Mouse (Mus musculus) left cerebral cortex, postnatal 14 days (tissue): ENCODE results near the gene Dazl. TPM values are rescaled to one million over a fixed set of nuclear protein-coding genes. Genes with fewer than 3 reads are reported as not detected.

Experiments
- DNase-seq, 2 experiments: peaks; one replicate each; pipeline ENCODE4 v3.0.0; 2021 to 2022; ENCODE audit warnings: low spot score in 2 of 2, mixed read lengths in 1 of 2
- intact Hi-C: fragments of 180-260 bp; cut with DNase I; formaldehyde crosslinking; loops from one replicate; pipeline ENCODE4 v1.15.1; 2025
- long read RNA-seq, 2 experiments: library from polyadenylated mRNA; stranded (forward); transcript quantifications; one replicate each; pipeline ENCODE4 v2.0.0; 2021
- total RNA-seq, 2 experiments: library from RNA; stranded (reverse); gene quantifications; 2 replicates each; pipeline ENCODE4 v1.2.3; 2021

Dazl gene
- total RNA-seq, result 1 to 10 TPM; 2.9 to 3.6 TPM
- long read RNA-seq, experiment 1, partial matches to known transcripts, result 0 of 3 reads
- long read RNA-seq, experiment 1, other reads (novel, unspliced or antisense), result 2 of 3 reads
- long read RNA-seq, experiment 2, transcript Dazl-204 (11 exons, 2,820 nt), result major isoform, 6 of 9 reads
- long read RNA-seq, experiment 2, partial matches to known transcripts, result 0 of 9 reads
- long read RNA-seq, experiment 2, other reads (novel, unspliced or antisense), result 3 of 9 reads

GRCm38 (mm10) chr17:50293241-50293731, at the start of gene Dazl:
Gene Dazl, minus strand, starts transcription at chr17:50293636.
- no peak for DNase-seq
- intact Hi-C loops, result loop anchor here (5.0 kb wide), 1 partner anchor 334 kb away; no protein-coding TSS in a partner anchor

GRCm38 (mm10) chr17:50341850-50342544, 48.6 kb upstream of the Dazl start:
- intact Hi-C loops, result no loop called here
- no peak for DNase-seq

DNA sequence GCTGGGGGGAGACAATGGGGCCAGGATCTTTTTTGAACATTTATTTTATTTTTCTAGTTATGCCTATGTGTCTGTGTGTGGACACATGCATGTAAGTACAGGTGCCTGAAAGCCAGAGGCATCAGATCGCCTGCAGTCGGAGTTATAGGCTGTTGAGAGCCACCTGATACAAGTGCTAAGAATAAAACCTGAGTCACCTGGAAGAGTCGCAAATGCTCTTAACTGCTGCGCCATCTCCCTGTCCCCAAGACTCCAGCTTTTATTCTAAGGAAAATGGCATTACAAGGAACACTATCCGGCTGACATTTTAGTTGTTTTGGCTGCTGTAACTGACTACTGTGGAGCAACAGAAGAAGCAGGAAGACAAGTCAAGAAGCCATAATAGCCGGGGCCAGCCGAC, 45.5 kb upstream of the Dazl start:
- DNase-seq, result no peak
- intact Hi-C loops, result no loop called here

GRCm38 (mm10) chr17:50335776-50336175, 42.3 kb upstream of the Dazl start:
- intact Hi-C loops, result no loop called here
- no peak for DNase-seq

- intact Hi-C loops, result no loop called here
- no peak for DNase-seq
These were observed 41.3 kb upstream of the Dazl start for GRCm38 (mm10) chr17:50334694-50335093.

DNA sequence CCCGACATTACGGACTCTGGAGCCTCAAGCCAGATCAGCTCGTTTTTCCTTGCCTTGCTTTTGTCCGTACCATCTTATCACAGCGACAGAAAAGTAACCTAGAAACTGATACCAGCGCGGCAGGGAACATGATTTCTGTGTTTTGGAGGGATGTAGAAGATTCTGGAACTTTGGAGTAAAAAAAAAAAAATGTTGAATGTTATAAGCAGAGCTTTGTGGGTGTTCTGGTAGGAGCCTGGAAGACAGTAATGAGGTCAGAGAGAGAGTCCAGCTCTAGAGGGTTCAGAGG, 38.5 kb upstream of the Dazl start:
- intact Hi-C loops, result no loop called here
- no peak for DNase-seq

GRCm38 (mm10) chr17:50331171-50332011, 38.0 kb upstream of the Dazl start:
- intact Hi-C loops, result no loop called here

GRCm38 (mm10) chr17:50330245-50330644, 36.8 kb upstream of the Dazl start:
- intact Hi-C loops, result no loop called here
- DNase-seq, result no peak

More at GRCm38 (mm10) chr17:50331171-50332011, 38.0 kb upstream of the Dazl start:
- DNase-seq, result no peak

DNA sequence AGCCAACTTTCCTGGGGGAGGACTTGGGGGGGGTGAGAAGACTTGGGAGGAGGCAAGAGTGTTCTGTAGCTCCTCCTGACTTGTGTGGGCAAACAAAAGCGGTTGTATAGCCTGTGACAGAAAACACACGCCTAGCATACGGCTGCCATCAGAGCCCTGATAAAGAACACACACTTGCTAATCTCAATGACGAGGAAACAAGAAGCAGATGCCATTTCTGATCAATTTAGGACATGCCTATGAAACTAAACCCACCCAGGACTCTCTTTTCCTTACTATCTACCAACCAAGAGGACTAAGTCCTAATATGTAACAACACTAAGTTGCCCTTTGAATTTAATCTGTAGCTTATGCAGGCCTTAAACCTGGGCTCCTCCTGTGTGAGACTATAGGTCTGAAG, 31.2 kb upstream of the Dazl start:
- DNase-seq, result no peak
- intact Hi-C loops, result no loop called here

- DNase-seq, result no peak
- intact Hi-C loops, result no loop called here
These were observed 25.4 kb upstream of the Dazl start for GRCm38 (mm10) chr17:50318810-50319209.

DNA sequence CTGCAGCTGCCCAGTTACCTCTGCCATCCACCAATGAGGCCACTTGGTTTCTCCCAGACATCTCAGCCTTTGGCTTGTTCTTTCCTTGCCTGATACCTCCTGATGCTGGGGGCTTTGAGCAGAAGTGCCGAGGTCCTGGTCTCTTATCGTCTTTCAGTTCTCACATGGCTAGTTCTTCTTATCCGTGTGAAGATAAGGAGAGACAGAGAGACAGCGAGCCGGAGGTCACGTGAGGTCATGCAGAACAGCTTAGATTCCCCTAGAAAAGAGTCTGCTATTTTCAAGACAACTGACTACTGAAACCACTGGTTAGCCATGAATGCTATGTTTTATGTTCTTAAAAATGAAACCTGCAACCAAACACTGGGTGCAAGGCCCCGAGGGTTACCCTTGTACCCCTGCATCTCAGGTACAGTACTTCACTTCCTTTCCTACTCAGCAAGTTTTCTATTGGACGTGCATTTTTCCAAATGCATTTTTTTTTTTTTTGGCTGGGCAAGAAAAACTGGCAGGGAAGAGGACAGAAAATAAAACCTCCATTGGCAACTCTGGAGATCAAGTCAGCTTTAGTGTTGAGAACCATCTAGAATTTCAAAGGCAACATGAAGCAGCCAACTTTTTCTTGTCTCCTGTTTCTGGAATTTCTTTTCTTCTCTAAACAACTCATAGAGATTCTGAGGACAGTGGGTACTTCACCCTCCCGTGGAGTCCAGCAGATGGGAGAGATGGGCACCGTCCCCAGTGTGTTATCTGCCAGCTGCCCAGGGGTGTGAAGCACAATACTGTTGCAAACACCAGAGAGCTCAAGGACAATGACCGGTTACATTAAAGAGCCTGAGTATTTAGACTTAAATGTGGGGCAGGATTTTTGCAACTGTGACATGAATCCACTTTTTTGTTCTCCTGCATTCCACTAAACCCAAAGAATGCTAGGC, 23.0 kb upstream of the Dazl start:
- no peak for DNase-seq
- intact Hi-C loops, result no loop called here

DNA sequence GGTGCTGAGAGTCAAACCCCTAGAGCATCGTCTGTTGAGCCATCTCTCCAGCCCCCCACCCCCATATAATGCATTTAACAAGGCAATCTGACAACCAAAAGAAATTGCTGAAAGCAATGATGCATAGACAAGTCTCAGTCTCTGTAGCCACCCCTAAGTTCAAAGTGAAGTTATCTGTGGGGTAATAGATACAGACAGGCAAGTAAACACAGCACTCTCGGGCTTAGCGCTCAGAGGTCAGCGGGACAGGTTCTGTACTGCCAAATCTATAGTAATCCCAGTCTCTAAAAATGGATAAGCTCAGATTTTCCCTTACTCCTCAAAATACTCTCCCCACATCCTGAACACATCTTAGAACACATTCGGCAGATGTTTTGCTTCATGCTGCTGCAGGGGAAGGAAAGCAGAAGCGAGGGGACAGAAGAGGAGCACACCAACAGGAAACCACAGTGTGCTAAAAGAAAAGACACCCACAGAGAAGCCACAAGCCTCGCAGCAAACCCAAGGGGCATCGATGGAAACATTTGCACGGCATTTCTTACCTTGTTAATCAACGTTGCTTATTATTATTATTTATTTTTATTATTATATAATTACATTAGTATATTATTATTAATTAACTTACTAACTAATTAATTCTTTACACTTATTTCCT, 16.8 kb upstream of the Dazl start:
- DNase-seq, result no peak

GRCm38 (mm10) chr17:50309512-50310072, 16.2 kb upstream of the Dazl start:
- intact Hi-C loops, result no loop called here
- peak in 1 of 2 experiments; percentile 28 for DNase-seq

More for the DNA sequence above, 16.8 kb upstream of the Dazl start:
- intact Hi-C loops, result no loop called here

GRCm38 (mm10) chr17:50308880-50309279, 15.4 kb upstream of the Dazl start:
- no peak for DNase-seq
- intact Hi-C loops, result no loop called here

GRCm38 (mm10) chr17:50308059-50308647, 14.7 kb upstream of the Dazl start:
- no peak for DNase-seq
- intact Hi-C loops, result no loop called here

- DNase-seq, result no peak
- intact Hi-C loops, result no loop called here
These were observed 9.4 kb upstream of the Dazl start for GRCm38 (mm10) chr17:50302867-50303266.

DNA sequence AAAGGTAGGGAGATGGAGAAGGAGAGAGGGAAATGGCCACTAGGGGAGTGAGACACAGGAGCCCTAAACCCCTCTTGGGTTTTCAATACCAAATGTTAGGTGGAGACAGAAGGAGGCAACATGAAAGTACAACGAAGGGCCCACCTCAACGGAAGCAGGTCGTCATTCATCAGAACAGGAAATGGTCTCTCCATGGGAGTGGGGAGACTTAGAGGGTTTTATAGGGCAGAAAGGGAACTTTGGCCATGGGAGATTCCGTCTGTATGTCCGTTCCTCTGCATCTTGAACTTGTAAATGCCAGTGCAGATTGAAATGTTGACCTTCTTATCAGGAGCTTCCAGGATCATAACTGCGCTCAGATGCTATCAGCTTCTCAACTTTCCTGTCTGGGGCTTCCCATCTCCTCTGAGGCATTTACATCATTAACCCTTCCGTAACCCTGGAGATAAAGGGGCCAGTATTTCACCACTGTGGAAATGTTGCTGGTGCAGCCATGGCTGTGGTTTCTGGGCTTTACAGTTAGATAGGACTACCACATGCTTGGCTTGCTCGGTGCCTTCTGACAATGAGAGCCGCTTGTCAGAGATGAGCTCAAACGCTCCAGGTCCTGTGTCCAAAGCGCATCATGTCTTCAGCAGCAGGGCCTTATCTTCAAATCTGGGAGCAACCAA, 6.9 kb upstream of the Dazl start:
- intact Hi-C loops, result no loop called here
- no peak for DNase-seq

- intact Hi-C loops, result no loop called here
- DNase-seq, result no peak
These were observed 5.4 kb upstream of the Dazl start for GRCm38 (mm10) chr17:50298821-50299220.
